In genomic region chr6:115675166-115675507, GRCm38 (mm10) we compare ENCODE assay signal across 8 mouse cellular contexts. TPM values are rescaled to one million over a fixed set of nuclear protein-coding genes. Genes with fewer than 3 reads are reported as not detected.
A peak's percentile ranks its signal among the peaks of the same experiment; 100 is the strongest.
DNase-seq lines count a peak whose midpoint lies in the region; ATAC-seq lines count a peak whose summit lies in the region.

No protein-coding gene starts in this region.

- peak; percentile 16; the same call in 1 of the 2 replicates for ATAC-seq in erythroid progenitor cell, adult 5-6 weeks (replicated peaks; ENCODE audit: low FRiP score, poor library complexity, severe bottlenecking)
- ATAC-seq in intestine, embryonic 16.5 days = no peak

- H3K9ac ChIP-seq in intestine, embryonic 16.5 days (ENCODE audit: low read depth, low read length) = peak overlapping the region; percentile 100

- no peaks in the 10 kb centered on the region for H3K27me3 ChIP-seq in intestine, embryonic 16.5 days (replicated peaks; ENCODE audit: control insufficient read depth, insufficient read depth, low read length)

- H3K79me2 ChIP-seq in macrophage (ENCODE audit: inconsistent target) = peaks cover 58% of the 10 kb centered on the region

- H3K4me2 ChIP-seq in intestine, embryonic 16.5 days (ENCODE audit: low read depth, low read length) = peak overlapping the region; percentile 81

- H3K36me3 ChIP-seq in intestine, embryonic 16.5 days (ENCODE audit: control insufficient read depth, insufficient read depth, low read length) = no peaks in the 10 kb centered on the region
- no peaks in the 10 kb centered on the region for H3K36me3 ChIP-seq in macrophage (ENCODE audit: inconsistent target)

- WGBS in intestine, embryonic 16.5 days = under 1% methylated on average over 13 of the region's 13 CpGs
- 4% methylated on average over 13 of the region's 13 CpGs for WGBS in macrophage (ENCODE audit: missing documents)

- no peaks in the 10 kb centered on the region for H3K9me3 ChIP-seq in intestine, embryonic 16.5 days (ENCODE audit: control insufficient read depth, low read length)

- H3K27ac ChIP-seq in intestine, embryonic 16.5 days (ENCODE audit: low read length) = peak overlapping the region; percentile 98
- peak overlapping the region; percentile 79 for H3K27ac ChIP-seq in macrophage

- peaks cover 14% of the 10 kb centered on the region for H3K4me1 ChIP-seq in intestine, embryonic 16.5 days (ENCODE audit: control insufficient read depth, insufficient read depth, low read length)

- DNase-seq in adrenal gland, postnatal 36 days = peak; percentile 25 to 35
- no peak for DNase-seq in adrenal gland, postnatal 10 days
- DNase-seq in A20 (ENCODE audit: low read depth, low spot score) = peak; percentile 48
- DNase-seq in thymus, postnatal 25 days = peak; percentile 45
- DNase-seq in frontal cortex, postnatal 25 days (ENCODE audit: low spot score in 2 of 2) = no peak

- peak overlapping the region; percentile 96 for H3K4me3 ChIP-seq in intestine, embryonic 16.5 days (ENCODE audit: low read length)
- peak overlapping the region; percentile 93 for H3K4me3 ChIP-seq in macrophage (ENCODE audit: inconsistent target)

RNA-seq across cellular contexts. Expression of gene Raf1, which starts 1.3 kb away (rescaled TPM):
- total RNA-seq in adrenal gland, postnatal 36 days (2021) = 100 to 1,000 TPM in 1 of 2 experiments, 10 to 100 TPM in 1; 97.3 to 110 TPM
- 100 to 1,000 TPM in 1 of 2 experiments, 10 to 100 TPM in 1; 95.1 to 114 TPM for total RNA-seq in adrenal gland, postnatal 10 days (2021)
- total RNA-seq in erythroid progenitor cell, adult 5-6 weeks (2015; ENCODE audit: low replicate concordance) = 84.0 and 100 TPM in 2 replicates
- total RNA-seq in erythroid progenitor cell, adult 5-6 weeks (2017; ENCODE audit: low replicate concordance) = 21.3 and 46.2 TPM in 2 replicates
- 71.4 and 75.4 TPM in 2 replicates for polyA plus RNA-seq in intestine, embryonic 16.5 days (2015; fragmentation: Nextera tagmentation; extraction: Ambion mirVana)
- total RNA-seq in macrophage (2018; cell fraction: chromatin; rRNA removed) = 100 to 1,000 TPM in 22 of 26 experiments, 10 to 100 TPM in 4; 64.2 to 304 (median 221) TPM
- 10 to 100 TPM; 22.5 to 72.5 (median 54.0) TPM for total RNA-seq in macrophage (2018; cell fraction: cytosol; rRNA removed)
- total RNA-seq in macrophage (2018; cell fraction: nucleus; rRNA removed) = 100 to 1,000 TPM in 20 of 26 experiments, 10 to 100 TPM in 6; 49.6 to 205 (median 146) TPM
- polyA plus RNA-seq in macrophage (2018) = 36.8 to 74.8 TPM (median 44.7 TPM) in 3 replicates

Comparison
In these comparisons a context has a peak if more than half of its experiments do, and no peak if none do; other contexts are left out.
1. DNase-seq: peak in adrenal gland, postnatal 36 days (2 of 2), A20 (single experiment) and thymus, postnatal 25 days (single experiment); none in adrenal gland, postnatal 10 days (single experiment) and frontal cortex, postnatal 25 days (0 of 2).